Mouse (Mus musculus): Measurements from ENCODE around the gene Med16. TPM values are rescaled to one million over a fixed set of nuclear protein-coding genes. Genes with fewer than 3 reads are reported as not detected.
A peak's percentile ranks its signal among the peaks of the same experiment; 100 is the strongest.

Med16 gene
- polyA plus RNA-seq, 1 experiment from 2014 or later: 70.0 TPM

- peak; percentile 47 for ATAC-seq (ENCODE audit: low FRiP score)
- Histone ChIP-seq H3K9me3 (replicated peaks) (no peaks in the 10 kb centered on the region), H3K27me3 (no peaks in the 10 kb centered on the region), H3K4me1 (peaks cover 48% of the 10 kb centered on the region), H3K4me2 (replicated peaks) (peak overlapping the region; percentile 81), H3K27ac (peak overlapping the region; percentile 96), H3K36me3 (peaks cover 28% of the 10 kb centered on the region), H3K4me3 (peak overlapping the region; percentile 60), H3K9ac (peak overlapping the region; percentile 94)
- 1% methylated on average over 26 of the region's 26 CpGs for WGBS
Observed at GRCm38 (mm10) chr10:79873715-79874289, 34.9 kb downstream of the Med16 start.

- peak overlapping the region; percentile 60 for H3K4me3 ChIP-seq
- H3K27ac ChIP-seq: peak overlapping the region; percentile 96
- H3K4me2 ChIP-seq (replicated peaks): peak overlapping the region; percentile 81
- WGBS: 8% methylated on average over 6 of the region's 6 CpGs
- peaks cover 48% of the 10 kb centered on the region for H3K4me1 ChIP-seq
- H3K27me3 ChIP-seq: no peaks in the 10 kb centered on the region
- no peaks in the 10 kb centered on the region for H3K9me3 ChIP-seq (replicated peaks)
- peaks cover 28% of the 10 kb centered on the region for H3K36me3 ChIP-seq
- no peak; the same call in 1 of the 2 replicates for ATAC-seq (ENCODE audit: low FRiP score)
- peak overlapping the region; percentile 94 for H3K9ac ChIP-seq
Observed at GRCm38 (mm10) chr10:79873313-79873712, 35.4 kb downstream of the Med16 start.

GRCm38 (mm10) chr10:79872862-79873261 is 35.9 kb downstream of the Med16 start:
- H3K36me3 ChIP-seq: peaks cover 28% of the 10 kb centered on the region
- WGBS: 44% methylated on average over 3 of the region's 3 CpGs
- peak overlapping the region; percentile 60 for H3K4me3 ChIP-seq
- peak overlapping the region; percentile 94 for H3K9ac ChIP-seq
- peak; percentile 11; the same call in 1 of the 2 replicates for ATAC-seq (ENCODE audit: low FRiP score)
- no peaks in the 10 kb centered on the region for H3K27me3 ChIP-seq
- peaks cover 48% of the 10 kb centered on the region for H3K4me1 ChIP-seq
- H3K4me2 ChIP-seq (replicated peaks): peak overlapping the region; percentile 81
- peak overlapping the region; percentile 96 for H3K27ac ChIP-seq
- no peaks in the 10 kb centered on the region for H3K9me3 ChIP-seq (replicated peaks)

GRCm38 (mm10) chr10:79871845-79872244 is 36.9 kb downstream of the Med16 start:
- peaks cover 56% of the 10 kb centered on the region for H3K4me1 ChIP-seq
- H3K9ac ChIP-seq: no peak overlapping the region; the same call in 1 of the 2 replicates
- no peak overlapping the region for H3K27ac ChIP-seq
- H3K36me3 ChIP-seq: peaks cover 35% of the 10 kb centered on the region
- H3K27me3 ChIP-seq: no peaks in the 10 kb centered on the region
- H3K4me3 ChIP-seq: peak overlapping the region; percentile 60; the same call in 1 of the 2 replicates
- ATAC-seq (ENCODE audit: low FRiP score): no peak
- H3K4me2 ChIP-seq (replicated peaks): peak overlapping the region; percentile 81
- no peaks in the 10 kb centered on the region for H3K9me3 ChIP-seq (replicated peaks)
- 93% methylated on average over 8 of the region's 8 CpGs for WGBS

GRCm38 (mm10) chr10:79866601-79867000 is 42.1 kb downstream of the Med16 start:
- no peaks in the 10 kb centered on the region for H3K9me3 ChIP-seq (replicated peaks)
- 76% methylated on average over 11 of the region's 11 CpGs for WGBS

GRCm38 (mm10) chr10:79865801-79866295 is 42.9 kb downstream of the Med16 start:
- no peak overlapping the region for H3K4me3 ChIP-seq
- no peak overlapping the region; the same call in 1 of the 2 replicates for H3K9ac ChIP-seq
- no peaks in the 10 kb centered on the region for H3K9me3 ChIP-seq (replicated peaks)
- H3K27me3 ChIP-seq: no peaks in the 10 kb centered on the region
- H3K36me3 ChIP-seq: peaks cover 77% of the 10 kb centered on the region
- peak overlapping the region; percentile 57 for H3K27ac ChIP-seq
- 71% methylated on average over 19 of the region's 19 CpGs for WGBS
- ATAC-seq (ENCODE audit: low FRiP score): no peak
- peaks cover 27% of the 10 kb centered on the region for H3K4me1 ChIP-seq
- no peak overlapping the region for H3K4me2 ChIP-seq (replicated peaks)

More at GRCm38 (mm10) chr10:79866601-79867000, 42.1 kb downstream of the Med16 start:
- no peak for ATAC-seq (ENCODE audit: low FRiP score)
- Histone ChIP-seq H3K4me1 (peaks cover 33% of the 10 kb centered on the region), H3K27ac (peak overlapping the region; percentile 18; the same call in 1 of the 2 replicates), H3K4me2 (replicated peaks) (no peak overlapping the region), H3K9ac (no peak overlapping the region), H3K27me3 (no peaks in the 10 kb centered on the region), H3K36me3 (peaks cover 77% of the 10 kb centered on the region), H3K4me3 (no peak overlapping the region)

GRCm38 (mm10) chr10:79865189-79865601 is 43.5 kb downstream of the Med16 start:
- Histone ChIP-seq H3K4me2 (replicated peaks) (no peak overlapping the region), H3K9ac (0 out of 2 replicates have a peak overlapping the region, but pooled peaks have one; percentile 6), H3K27ac (peak overlapping the region; percentile 57), H3K27me3 (no peaks in the 10 kb centered on the region), H3K9me3 (replicated peaks) (no peaks in the 10 kb centered on the region), H3K4me1 (peaks cover 23% of the 10 kb centered on the region), H3K4me3 (no peak overlapping the region), H3K36me3 (peaks cover 80% of the 10 kb centered on the region)
- 70% methylated on average over 12 of the region's 12 CpGs for WGBS
- peak; percentile 20; the same call in 1 of the 2 replicates for ATAC-seq (ENCODE audit: low FRiP score)

GRCm38 (mm10) chr10:79864351-79865188 is 44.2 kb downstream of the Med16 start:
- Histone ChIP-seq H3K4me1 (peaks cover 19% of the 10 kb centered on the region), H3K27ac (peak overlapping the region; percentile 57), H3K4me3 (no peak overlapping the region), H3K9ac (0 out of 2 replicates have a peak overlapping the region, but pooled peaks have one; percentile 6), H3K4me2 (replicated peaks) (no peak overlapping the region), H3K27me3 (no peaks in the 10 kb centered on the region), H3K36me3 (peaks cover 81% of the 10 kb centered on the region), H3K9me3 (replicated peaks) (no peaks in the 10 kb centered on the region)
- ATAC-seq (ENCODE audit: low FRiP score): peak; percentile 42
- 61% methylated on average over 10 of the region's 10 CpGs for WGBS

- Histone ChIP-seq H3K27ac (0 out of 2 replicates have a peak overlapping the region, but pooled peaks have one; percentile 4), H3K9ac (no peak overlapping the region), H3K27me3 (no peaks in the 10 kb centered on the region), H3K4me3 (no peak overlapping the region), H3K9me3 (replicated peaks) (no peaks in the 10 kb centered on the region), H3K36me3 (peaks cover 90% of the 10 kb centered on the region), H3K4me1 (peaks cover 26% of the 10 kb centered on the region), H3K4me2 (replicated peaks) (no peak overlapping the region)
- ATAC-seq (ENCODE audit: low FRiP score): no peak
- WGBS: 76% methylated on average over 10 of the region's 10 CpGs
Observed at GRCm38 (mm10) chr10:79862925-79863324, 45.8 kb downstream of the Med16 start.

GRCm38 (mm10) chr10:79862049-79862788 is 46.5 kb downstream of the Med16 start:
- Histone ChIP-seq H3K27ac (0 out of 2 replicates have a peak overlapping the region, but pooled peaks have one; percentile 4), H3K9me3 (replicated peaks) (no peaks in the 10 kb centered on the region), H3K27me3 (no peaks in the 10 kb centered on the region), H3K4me2 (replicated peaks) (no peak overlapping the region), H3K9ac (no peak overlapping the region), H3K36me3 (peaks cover 92% of the 10 kb centered on the region), H3K4me3 (no peak overlapping the region), H3K4me1 (peaks cover 30% of the 10 kb centered on the region)
- 87% methylated on average over 23 of the region's 23 CpGs for WGBS
- ATAC-seq (ENCODE audit: low FRiP score): no peak

- H3K4me3 ChIP-seq: no peak overlapping the region
- WGBS: 83% methylated on average over 25 of the region's 25 CpGs
- H3K36me3 ChIP-seq: peaks cover 92% of the 10 kb centered on the region
- peaks cover 33% of the 10 kb centered on the region for H3K4me1 ChIP-seq
- H3K27me3 ChIP-seq: no peaks in the 10 kb centered on the region
- no peak overlapping the region for H3K27ac ChIP-seq
- no peak for ATAC-seq (ENCODE audit: low FRiP score)
- no peak overlapping the region for H3K9ac ChIP-seq
- H3K9me3 ChIP-seq (replicated peaks): no peaks in the 10 kb centered on the region
- no peak overlapping the region for H3K4me2 ChIP-seq (replicated peaks)
Observed at GRCm38 (mm10) chr10:79861230-79862048, 47.3 kb downstream of the Med16 start.
